Mouse (Mus musculus) kidney, postnatal 10 days (tissue): ENCODE results near the gene Mpc2.

Experiments
- DNase-seq: peaks from one replicate; pipeline ENCODE4 v3.0.0; 2021; ENCODE audit warnings: mixed read lengths

The Mpc2 gene

GRCm38 (mm10) chr1:165506303-165506702 is 45.9 kb downstream of the Mpc2 start:
- DNase-seq, result no peak

- no peak for DNase-seq
These were observed 49.7 kb downstream of the Mpc2 start for GRCm38 (mm10) chr1:165510161-165510560.

- DNase-seq, result no peak
These were observed 60.3 kb downstream of the Mpc2 start for GRCm38 (mm10) chr1:165520716-165521115.
